Mouse (Mus musculus) C2C12 (cell line): ENCODE data around the gene Tmem221.

Experiments
- CTCF ChIP-seq: IDR thresholded peaks from one replicate; pipeline ENCODE4 v1.5.1; 2011; ENCODE audit not compliant: control insufficient read depth, insufficient read depth, insufficient read length
- USF1 ChIP-seq: IDR thresholded peaks from one replicate; pipeline ENCODE4 v1.6.1; 2011; ENCODE audit warnings: low read depth, mild to moderate bottlenecking, control low read depth, moderate library complexity

- TF ChIP-seq CTCF = no peak
- no peak for TF ChIP-seq USF1
These were observed 30.1 kb upstream of the Tmem221 start for GRCm38 (mm10) chr8:71588762-71589161.
